Mouse (Mus musculus) layer of hippocampus, adult 9-11 months (tissue): ENCODE results near the gene Traf4.
A peak's percentile ranks its signal among the peaks of the same experiment; 100 is the strongest.
"Not testable (repeated sequence)": the region's sequence is repeated elsewhere in the genome, so short reads cannot be mapped to it uniquely, and the experiment has no call there.

Experiments
- DNase-seq: peaks from one replicate; pipeline ENCODE4 v3.0.0; 2022

The Traf4 gene

DNA sequence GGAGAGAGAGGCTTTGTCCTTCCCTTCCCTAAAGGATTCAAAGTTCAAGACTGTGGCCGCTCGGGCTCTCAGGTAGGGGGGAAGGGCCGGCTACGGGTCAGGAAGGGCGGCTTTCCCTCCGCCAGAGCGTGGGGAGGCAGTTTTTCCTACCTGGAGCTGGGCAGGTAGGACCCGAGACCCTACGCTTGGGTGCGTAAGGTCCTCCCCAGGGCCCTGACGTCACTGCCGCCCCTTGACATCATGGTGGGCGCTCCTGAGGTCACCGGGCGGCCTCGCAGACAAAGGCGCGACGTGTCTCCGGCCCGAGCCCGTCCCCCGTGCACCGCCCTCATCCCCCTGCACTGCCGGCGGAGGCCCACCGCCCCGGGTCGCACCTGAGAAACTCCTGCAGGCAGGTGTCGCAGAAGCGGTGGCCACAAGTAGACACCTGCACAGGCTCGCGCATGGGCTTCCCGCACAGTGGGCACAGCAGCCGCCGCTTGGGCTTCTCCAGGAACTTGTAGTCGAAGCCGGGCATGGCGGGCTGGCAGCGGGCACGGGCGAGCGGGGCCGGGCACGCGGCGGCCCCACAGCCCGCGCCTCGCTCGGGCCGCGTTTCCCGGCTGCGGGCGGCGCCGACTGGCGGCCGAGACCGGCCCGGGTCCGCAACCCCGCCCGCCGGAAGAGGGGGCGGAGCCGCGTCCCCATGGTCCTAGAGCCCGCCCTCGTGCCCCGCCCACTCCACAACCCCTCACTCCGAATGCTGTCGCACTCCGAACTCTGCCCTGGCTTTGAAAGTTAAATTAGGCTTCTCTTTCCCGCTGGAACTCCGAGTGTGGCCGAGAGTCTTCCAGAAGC is at the start of gene Traf4:
TSS of gene Traf4 (minus strand) at position 666 of the 837 bp plus-strand sequence.
- no peak for DNase-seq

DNA sequence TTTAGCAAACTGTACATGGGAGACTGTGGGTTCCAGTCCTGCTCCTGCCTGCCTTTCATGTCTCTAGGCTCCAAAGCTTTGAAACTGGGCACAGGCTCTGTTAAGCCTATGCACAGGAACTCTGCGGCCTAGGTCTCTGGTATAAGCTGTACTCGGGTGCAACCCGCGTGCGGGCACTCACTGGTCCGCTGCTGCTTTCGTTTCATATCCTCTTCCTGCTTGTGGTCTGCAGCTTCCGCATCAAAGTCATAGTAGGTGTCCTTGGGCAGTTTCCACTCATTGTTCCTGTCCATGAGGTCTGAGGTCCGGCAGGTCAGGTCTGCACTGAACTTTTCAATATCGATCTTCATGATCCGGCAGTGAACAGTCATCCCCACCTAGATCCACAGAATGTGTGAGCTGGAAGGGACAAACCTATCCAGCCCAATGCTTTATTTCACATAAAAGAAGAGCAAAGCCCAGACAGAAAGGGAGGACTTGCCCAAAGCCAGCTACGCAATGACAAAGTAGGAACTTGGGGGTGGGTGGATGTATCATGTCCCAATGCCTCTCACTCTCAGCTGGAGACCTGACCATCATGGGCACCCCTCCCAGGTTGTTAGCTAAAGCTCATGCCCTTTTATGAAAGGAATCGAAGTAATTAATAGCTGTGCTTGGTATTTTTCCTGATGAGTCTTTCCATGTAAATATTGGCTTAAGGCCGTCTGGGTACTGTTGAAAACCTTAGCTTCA is 47.9 kb upstream of the Traf4 start:
- DNase-seq = no peak

DNA sequence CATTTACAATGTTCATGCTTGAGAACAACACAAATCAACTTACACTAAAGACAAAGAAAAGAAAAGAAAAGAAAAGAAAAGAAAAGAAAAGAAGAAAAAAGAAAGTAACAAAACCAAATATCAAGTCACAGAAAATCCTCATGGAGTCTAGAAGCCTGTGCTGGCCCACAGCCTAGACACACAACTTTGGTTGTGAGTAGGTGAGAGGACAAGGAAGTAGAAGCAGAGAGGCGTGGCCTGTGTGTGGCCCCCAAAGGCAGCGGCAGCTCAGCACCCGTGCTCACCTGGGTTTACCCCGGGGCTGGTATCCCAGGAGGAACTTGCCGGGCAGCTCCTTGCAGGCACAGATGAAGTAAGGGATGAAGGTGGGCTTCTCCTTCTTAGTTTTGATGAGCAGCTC is 46.1 kb upstream of the Traf4 start:
- DNase-seq = no peak

DNA sequence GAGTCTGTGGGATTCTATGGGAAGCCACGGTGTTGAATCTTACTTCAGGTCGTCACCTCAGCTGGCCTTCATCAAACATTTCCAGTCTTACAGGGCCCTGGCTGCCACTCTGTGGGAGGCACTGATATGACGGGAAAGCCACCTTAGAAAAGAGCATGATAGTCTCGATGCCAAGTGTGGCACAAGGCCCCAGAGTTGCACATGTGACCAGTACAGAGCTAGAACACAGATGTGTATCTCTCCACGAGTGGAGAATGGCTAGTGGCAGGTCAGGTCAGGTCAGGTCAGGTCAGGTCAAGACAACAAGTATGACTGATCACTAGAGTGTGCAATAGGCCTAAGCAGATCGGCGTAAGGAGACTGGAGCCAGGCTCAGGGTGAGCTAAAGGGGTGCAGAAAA is 45.2 kb upstream of the Traf4 start:
- DNase-seq = no peak

DNA sequence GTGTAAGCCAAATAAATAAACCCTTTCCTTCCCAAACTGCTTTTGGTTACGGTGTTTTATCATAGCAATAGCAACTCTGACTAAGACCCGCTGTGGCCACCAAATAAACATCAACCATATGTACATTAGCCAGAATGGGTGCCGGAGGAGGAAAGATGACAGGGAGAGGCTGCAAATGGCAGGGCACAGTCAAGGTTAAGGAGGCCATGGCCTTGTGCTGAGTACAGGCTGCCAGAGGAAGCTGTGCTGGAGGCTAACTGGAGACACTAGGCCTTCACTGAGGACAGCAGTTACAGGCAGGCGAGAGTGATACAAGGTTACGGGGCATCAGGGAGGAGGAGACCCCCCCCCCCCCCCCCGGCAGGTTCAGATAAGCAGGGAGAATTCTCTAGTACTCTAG is 44.5 kb upstream of the Traf4 start:
- no peak for DNase-seq

DNA sequence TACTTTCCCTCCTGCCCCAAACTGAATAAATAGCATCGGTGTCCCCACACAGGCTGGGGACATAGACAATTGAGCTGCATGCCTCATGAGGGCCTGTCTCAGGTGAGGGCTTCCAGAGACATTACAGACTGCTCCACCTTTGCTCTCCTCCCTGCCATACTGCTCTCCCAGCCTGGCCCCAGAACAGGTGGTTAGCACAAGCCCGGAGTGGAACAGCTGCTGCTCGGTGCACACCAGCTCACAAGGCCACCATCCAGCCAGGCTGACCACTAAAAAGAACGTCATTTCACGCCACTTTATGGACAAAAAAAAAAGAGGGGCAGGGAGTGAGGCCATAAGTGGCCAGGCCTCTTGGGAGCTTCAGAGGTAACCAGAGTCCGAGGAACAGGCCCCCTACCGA is 41.8 kb upstream of the Traf4 start:
- DNase-seq = no peak

DNA sequence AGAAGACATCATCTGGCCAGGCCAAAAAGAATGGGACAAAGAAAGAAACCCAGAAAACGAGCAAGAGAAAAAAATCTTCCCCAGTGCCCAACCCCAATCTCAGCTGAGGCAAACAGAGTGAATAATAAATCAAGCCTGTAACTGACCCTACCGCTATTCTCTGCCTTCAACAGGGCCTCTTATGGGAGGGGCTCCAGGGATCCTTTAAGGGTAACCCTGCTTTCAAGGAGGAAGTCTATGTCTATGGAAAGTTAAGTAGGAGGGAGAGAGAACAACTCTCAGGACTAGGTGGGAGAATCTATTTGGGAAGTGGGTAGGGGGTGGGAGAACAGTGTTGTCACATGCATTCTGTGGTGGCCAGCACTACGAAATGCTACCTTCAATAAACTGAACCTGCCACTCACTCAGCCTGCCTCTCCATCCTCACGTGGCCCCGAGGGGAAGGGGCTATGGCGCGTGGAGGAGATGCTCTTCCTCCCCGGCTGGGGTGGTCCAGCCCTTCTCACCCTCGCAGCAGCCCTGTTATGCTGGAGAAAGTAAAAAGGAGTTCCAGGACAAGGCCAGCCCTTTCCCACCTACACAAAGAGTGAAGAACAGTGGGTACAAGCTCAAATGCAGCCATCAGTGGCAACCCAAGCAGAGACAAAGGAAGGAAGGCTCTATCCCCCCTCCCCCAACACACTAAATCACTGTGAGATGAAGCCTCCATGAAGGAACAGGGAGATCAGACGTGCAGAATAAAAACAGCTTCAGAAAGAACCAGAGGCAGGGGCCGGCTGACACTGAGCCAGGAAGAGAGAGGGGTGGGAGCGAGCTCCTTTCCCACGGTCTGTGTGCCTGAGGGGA is 40.2 kb upstream of the Traf4 start:
- no peak for DNase-seq

DNA sequence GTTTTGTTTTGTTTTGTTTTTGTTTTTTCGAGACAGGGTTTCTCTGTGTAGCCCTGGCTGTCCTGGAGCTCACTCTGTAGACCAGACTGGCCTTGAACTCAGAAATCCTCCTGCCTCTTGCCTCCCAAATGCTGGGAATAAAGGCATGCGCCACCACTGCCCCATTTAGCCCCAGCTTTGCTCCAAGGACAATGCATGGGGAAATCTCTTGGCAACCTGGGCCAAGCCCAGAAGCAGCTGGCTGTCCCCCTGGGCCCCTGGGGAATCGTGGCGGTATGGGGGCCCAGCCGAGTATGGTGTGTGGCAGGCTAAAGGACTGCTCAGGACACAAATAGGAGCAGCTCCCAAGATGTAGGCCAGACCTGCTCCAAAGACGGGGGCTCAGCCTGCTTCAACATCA is 38.9 kb upstream of the Traf4 start:
- DNase-seq = no peak

DNA sequence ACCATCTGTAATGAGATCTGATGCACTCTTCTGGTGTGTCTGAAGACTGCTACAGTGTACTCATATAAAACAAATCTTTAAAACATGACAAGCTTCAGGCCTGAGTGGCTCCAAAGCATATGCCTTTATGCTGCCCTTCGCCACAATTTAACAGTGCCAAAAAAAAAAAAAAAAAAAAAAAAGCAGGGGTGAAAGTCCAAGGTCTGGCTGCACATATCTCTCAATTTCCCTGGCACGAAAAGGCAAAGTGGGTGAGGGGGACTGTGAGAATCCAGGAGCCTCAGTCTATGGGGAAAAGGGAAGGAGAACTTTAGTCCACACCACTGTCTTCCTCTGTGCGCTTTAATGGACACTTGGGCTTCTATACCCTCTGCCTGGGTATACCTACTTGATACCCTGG is 37.0 kb upstream of the Traf4 start:
- no peak for DNase-seq

DNA sequence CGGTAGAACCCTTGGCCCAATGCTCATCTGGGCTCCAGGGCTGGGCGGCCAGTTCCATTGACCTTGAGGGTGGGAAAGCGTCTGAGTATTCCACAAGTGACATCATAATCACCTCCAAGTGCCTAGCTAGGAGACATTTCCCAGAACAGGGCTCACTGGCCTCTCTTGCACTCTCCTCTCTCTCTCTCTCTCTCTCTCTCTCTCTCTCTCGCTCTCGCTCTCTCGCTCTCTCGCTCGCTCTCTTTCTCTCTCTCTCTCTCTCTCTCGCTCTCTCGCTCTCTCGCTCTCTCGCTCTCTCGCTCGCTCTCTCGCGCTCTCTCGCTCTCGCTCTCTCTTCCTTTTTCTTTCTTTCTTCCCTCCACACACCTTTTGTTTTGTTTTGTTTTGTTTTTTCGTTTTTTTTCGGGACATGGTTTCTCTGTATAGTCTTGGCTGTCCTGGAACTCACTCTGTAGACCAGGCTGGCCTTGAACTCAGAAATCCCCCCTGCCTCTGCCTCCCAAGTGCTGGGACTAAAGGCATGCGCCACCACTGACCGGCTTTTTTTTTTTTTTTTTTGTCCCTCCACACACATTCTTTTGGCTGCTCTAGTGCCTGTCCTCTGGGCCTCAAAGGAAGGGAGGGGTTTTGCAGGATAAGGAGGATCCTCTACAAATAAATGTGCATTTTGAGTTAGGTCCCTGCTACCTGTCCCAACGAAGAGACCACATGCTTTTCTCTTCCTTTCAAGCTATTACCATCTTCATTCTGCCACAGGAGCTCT is 29.9 kb upstream of the Traf4 start:
- no peak for DNase-seq

DNA sequence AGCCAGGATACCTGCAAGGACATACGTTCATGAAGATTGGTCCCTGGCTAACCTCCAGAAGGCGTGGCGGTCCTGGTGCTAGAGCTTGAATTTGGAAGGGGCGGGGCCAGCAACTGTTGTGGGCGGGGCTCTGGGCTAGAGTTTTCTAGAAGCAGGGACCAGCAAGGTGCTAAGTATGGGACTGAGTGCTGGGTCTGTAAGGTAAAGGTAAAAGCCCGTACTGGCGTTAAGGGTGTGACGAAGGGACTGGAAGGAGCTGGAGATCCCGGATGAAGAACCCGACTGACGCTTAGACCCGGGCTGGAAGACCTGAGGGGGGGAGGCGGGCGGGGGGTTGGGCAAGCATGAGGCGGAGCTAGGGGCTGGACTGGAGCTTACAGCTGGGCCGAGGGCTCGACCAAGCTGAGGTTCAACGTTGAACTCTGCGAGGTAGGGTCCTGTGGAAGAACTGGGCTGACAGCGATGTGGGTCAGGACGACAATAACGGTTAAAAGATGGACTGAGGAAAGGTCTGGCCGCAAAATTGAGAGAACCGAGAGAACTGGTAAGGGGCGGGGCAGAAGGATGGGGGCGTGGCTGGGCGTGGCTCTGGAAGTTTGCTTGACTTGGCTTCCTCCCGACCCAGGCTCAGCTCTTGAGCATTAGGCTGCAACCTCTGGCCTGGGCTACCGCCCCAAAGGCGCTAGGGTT is 29.2 kb upstream of the Traf4 start:
- DNase-seq = no peak

DNA sequence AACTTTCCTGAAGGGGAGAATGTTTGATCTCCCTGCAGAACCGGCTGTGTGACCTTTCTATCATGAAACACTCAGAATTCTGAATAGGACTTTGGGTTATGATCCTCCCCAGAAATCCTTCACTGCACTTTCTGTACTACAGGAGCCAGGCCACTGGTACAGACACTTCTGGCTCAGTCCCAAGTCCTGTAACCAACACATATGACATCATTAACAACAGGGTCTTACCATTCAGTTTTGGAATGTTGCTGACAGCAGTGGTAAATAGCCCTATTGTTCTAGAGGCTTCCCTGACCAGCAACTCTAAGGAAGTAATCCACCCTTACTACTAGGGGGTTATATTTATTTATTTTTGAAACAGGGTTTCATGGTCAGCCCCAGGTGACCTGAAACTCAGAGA is 27.7 kb upstream of the Traf4 start, which contains the start of gene Proca1:
TSS of gene Proca1 (plus strand) at position 280 of the 400 bp plus-strand sequence.
- no peak for DNase-seq

DNA sequence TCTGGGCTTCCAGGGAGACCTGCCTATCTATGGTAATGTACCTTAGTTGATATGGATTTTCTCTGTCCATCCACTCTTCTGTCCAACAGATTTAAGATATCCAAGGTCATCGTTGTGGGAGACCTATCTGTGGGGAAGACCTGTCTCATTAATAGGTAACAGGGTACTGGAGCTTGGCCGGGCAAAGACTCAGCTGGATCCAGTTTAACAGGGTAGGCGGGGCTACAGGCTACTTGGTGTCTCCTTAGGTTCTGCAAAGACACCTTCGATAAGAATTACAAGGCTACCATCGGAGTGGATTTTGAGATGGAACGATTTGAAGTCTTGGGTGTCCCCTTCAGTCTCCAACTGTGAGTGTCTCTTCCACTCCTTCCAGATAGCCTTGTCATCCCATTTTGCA is 24.7 kb upstream of the Traf4 start:
- DNase-seq = no peak

DNA sequence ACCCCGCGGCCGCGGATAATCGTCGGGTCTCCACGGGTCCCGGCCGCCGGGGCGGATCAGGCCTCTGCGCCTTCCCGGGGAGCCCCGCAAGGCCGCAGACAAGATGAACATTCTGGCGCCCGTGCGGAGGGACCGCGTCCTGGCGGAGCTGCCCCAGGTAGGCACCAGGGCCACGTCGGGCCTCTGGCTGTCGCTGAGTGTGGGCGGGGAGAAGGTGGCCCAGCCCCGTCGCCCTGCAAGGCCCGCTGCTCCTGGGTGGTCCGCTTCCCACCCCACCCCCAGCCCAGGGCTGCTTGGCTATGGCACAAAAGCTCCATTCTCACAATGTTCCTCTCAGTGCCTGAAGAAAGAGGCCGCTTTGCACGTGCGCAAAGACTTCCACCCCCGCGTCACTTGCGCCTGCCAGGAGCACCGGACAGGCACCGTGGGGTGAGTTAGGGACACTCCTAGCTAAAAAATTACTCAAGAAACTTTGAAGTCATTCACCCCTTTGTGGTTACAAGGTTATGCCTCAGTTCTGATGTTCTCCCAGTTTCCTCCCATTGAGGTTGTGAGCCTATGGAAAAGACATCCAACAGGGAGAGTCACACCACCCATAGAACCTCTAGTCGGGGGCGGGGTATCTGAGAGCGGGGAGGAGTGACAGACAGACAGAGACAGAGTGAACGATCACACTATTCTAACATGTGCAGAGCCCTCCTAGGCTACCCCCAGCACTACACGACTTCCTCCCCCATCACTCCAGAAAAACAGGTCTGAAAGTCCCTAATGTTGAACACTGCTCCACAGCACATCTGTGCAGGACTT is 24.0 kb upstream of the Traf4 start:
- DNase-seq = peak; percentile 63

DNA sequence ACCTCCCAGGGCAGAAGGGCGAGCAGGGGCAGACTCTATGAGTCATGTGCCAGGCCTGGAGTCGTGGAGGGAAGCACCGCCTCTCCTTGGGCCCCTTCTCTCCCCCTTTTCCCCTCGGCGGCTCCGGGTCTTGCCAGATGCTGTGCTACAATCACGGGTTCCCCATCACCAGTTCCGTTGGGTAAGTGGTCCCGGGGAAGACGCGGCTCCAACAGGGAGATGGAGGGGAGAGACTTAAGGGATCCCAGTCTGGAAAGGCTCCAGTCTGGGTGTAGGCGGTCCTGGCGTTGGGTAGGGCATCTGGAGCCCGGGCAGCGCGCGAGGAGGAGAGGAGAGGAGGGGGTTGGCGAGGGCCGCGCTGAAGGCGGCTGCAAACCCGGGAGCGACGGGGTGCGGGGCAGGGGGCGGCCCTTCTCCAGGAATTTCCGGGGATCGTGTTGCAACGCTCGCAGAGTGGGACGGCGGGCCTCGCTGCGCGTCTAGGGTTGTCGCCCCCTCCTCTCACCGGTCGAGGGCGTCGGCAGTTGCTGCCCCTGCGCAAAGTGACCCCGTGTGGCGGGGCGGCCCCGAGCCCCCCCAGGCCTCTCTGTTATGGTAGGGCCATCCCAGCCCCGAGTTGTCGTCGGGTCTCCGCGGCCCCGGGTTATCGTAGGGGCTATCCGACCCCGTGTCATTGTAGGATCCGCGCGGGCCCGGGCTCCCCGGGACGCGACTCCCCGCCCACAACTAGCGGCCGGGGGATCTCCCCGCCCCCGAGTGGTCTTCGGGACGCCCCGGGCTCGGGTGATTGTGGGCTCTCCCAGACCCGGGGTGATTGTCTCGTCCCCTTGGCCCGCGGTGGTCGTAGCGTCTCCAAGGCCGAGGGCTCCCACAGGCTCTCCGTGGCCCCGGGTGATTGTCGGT is 23.2 kb upstream of the Traf4 start, which contains the start of gene Rab34:
TSS of gene Rab34 (plus strand) at position 100 of the 903 bp plus-strand sequence.
- peak; percentile 69 for DNase-seq

DNA sequence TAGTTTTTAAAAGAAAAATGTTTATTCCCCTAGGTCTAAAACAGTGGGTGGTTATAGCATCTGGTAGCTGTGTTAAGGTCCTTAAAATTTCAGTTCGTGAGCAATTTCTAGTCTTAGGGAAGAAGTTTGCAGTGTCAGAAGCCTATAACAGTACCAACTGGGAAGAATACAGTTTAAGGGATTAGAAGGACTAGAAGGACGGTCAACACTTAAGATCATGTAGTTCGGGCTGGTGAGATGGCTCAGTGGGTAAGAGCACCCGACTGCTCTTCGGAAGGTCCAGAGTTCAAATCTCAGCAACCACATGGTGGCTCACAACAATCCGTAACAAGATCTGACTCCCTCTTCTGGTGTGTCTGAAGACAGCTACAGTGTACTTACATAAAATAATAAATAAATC is 19.3 kb upstream of the Traf4 start:
- DNase-seq = not testable (repeated sequence)

DNA sequence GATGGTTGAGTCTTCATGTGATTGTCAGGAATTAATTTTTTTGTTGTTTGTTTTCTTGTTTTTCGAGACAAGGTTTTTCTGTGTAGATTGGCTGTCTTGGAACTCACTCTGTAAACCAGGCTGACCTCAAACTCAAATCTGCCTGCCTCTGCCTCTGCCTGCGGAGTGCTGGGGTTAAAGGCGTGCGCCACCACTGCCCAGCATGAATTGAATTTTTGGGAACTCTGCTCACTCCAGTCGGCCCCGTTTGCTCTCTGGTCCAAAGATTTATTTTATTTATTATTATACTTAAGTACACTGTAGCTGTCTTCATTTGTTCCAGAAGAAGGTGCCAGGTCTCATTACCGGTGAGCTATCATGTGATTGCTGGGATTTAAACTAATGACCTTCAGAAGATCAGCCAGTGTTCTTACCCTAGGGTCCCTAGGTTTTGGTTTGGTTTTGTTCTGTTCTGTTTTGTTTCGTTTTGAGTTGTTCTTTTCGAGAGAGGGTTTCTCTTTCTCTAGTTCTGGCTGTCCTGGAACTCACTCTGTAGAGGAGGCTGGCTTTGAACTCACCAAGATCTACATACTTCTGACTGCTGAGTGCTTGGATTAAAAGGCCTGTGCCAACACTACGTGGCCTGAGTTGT is 18.6 kb upstream of the Traf4 start:
- no peak for DNase-seq

DNA sequence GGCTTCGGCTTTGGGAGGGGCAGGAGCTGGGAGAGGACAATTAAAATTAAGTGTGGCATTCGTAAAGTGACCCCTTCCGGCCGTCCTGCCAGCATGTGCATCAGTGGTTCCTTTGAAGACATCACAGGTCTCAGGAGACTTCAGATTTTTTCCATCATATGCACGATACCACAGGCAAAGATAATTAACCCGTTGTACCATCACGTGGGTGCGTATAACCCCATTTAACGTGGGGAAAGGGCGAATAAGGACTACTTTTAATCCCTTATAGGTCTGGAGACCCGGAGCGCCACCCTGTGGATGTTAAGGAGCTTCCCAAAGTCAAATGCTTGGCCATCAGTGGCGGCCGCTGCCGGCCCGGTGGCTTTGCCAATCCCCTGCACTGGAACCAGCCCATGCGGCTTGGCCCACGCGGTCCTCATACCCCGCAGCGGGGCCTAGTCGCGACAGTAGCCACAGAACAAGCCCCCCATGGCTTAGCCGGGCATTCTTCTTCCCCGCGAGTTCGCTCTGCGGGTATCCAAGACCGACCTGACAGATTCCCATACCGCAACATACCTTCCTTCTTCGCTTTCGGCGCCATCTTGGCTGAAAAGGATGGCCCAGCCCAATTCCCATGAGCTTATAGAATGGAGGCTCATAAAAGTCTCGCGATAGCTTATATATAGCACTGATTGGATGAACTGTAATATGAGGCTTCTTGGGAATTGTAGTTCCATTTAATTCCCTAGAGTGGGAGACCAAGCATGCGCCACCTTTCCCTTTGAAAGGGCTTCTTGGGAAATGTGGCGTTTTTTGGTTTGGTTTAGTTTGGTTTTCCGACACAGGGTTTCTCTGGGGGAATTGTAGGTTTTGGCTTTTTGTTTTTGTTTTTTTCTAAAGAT is 17.8 kb upstream of the Traf4 start, which contains the start of gene Rpl23a:
TSS of gene Rpl23a (minus strand) at position 624 of the 884 bp plus-strand sequence.
- peak; percentile 93 for DNase-seq
